Mouse (Mus musculus) kidney, postnatal 4 days (tissue): ENCODE data around the gene Ctbp1.

Experiments used
- DNase-seq, 2 experiments: peaks; one replicate each; pipeline ENCODE4 v3.0.0; 2021; ENCODE audit warnings: mixed read lengths in 2 of 2

Gene Ctbp1

DNA sequence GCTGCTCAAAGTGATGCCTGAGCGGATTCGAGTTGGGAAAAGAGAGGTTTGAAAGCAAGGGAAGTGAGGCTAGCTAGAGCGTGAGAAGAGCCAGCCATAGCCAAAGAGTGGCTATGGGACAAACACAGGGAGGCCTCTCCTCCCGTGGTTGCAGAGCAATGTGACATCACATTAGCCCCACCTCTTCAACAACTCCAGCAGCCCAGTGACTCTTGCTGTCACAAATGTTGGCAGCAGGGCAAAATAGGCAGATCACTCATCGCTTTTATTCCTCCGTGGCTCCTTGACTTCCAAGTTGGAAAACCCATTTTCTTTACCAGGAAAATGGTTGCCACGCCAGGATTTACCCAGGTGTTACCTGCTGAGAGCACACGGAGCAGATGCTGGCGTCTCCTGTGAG lies 67.7 kb downstream of the Ctbp1 start:
- DNase-seq: no peak

DNA sequence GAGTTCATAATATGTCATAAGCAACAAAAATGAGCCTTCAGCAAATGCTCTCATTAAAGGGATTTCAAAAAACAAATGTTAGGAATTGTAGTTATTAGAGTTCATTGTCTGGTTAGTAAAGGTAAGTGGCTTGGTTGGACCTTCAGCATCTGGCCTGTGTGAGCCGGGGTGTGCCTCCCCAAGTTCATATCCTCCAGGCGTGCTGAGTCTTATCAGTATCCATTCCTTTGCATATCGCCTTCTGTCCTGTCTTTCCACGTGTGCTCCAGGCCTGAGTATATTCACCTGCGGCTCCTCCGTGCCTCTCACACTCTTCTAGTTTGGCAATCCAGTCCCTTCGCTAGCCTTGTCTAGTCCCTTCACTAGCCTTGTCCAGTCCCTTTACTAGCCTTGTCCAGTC lies 68.5 kb downstream of the Ctbp1 start:
- DNase-seq: no peak

DNA sequence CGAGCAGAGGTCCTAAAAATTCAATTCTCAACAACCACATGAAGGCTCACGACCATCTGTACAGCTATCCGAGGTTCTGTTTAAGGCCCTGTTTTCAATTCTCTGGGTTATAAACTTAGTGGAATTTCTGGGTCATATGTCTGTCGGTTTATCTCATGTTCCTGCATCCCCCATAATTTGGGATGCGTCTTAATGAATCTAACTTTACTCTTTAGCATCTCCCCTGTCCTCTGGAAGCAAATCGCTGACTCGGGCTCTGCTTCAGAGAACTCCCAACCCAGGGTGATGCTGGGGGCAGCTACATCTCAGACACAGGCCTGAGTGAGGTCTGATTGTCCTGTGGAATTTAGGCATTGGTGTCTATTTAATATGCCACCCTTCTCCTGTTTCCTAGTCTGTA lies 70.5 kb downstream of the Ctbp1 start:
- no peak for DNase-seq

DNA sequence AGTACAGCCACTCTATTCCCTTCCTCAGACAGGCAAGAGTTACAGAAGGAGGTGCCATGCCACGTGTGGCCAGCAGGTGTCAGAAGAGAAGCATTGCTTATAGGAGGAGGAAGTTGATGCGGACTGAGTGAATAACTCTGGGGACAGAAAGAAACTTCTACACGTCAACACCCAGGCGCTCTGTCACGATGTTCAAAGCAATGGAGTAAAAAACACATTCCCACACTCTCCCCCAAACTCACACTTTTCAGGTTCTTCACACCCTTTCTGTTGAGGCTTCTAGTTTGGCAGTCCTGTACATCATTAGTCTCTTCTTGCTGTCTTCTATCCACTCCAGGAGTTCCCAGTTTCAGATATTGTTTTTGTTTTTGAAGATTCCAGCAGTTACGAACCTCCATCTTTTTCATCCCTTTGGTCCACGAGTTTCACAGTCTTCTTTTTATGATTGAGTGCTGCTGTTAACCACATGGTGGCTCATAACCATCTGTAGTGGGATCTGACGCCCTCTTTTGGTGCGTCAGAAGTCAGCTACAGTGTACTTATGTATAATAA lies 71.0 kb downstream of the Ctbp1 start:
- peak; percentile 92 for DNase-seq

DNA sequence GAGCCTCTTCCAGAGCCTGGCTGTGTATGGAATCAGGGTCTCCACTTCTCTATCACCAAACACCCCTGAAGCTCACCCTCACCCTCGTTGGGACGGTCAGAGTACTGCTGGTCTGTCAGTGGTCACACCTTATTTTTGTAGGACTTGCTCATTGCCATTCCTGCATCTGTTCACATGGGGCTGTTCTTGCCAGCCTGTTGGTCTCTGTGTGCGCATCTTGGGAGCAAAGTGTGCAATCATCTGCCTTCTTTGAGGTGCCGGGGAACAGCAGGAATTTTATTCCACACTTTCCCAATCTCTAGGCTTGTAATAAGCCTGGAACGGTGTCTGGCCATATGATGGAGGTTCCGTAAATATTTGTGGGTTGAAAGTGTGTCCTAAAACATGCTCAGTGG lies 71.6 kb downstream of the Ctbp1 start:
- no peak for DNase-seq

DNA sequence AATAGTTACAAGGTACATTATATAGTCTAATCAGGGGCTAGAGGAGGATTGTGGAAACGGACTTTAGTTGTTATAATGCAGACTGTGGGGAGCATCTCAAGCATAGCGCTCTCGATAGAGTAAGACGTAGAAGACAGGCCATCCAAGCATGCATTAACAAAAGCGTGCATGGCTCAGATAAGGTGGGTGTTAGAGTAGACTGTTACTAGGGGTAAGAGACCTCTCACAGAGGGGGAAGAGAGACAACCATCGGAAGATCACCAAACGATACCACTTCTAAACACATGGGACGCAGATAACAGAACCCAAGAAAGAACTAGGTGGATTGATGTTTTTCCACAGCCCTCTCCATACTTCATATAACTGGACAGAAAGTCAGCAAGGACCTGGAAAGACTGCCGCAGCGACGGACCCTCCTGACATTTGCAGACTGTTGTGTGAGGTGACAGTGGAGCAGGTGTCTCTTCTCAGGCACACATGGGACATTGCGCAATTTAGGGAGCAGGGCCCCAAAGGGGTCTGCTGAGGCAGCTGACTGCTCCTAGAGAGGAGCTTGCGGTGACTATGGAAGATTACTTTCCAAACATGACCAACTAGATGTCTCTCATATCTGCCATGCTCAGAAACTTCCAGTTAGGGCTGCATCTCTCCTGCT lies 72.2 kb downstream of the Ctbp1 start:
- no peak for DNase-seq

DNA sequence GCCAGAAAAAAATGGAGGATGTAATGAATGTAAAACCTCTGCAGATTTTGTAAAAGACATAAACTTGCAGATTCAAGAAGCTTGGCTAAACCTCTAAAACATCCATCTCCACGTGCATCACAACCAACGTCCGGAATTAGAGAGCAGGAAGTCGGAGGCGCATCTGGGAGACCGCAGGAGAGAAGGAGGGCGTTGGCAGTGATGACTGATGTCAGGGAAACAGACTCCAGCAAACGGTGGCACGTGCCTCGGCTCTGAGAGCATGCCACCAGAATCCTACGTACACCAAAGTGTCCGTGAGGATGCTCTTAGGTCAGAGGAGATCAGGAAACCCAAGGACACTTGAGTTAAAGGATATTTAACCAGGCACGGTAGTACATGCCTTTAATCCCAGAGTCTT lies 73.1 kb downstream of the Ctbp1 start:
- DNase-seq: no peak

DNA sequence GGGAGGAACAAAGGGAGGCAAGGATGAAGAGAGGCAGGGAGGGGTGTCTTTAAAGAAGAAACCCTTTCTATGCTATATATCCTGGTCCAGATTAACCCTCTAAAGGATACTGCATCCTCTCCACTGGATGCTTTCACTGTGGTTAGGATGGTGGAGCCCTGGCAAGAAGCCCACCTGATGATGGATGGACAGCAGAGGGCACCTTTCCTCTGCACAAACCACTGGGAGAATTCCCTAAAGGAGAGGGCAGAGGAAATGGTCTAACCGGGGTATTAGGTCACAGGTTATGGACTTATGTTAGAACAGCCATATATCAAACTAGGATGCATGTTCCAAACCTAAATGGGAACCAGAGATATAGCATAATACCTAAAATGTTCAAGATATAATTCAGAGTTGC lies 74.7 kb downstream of the Ctbp1 start:
- DNase-seq: no peak
